Mouse (Mus musculus) C2C12 (cell line): ENCODE results near the gene Fus. TPM values are rescaled to one million over a fixed set of nuclear protein-coding genes. Genes with fewer than 3 reads are reported as not detected.

Experiments used
- H3K27me3 ChIP-seq: one replicate; pipeline ENCODE4 v1.6.1; 2011; ENCODE audit not compliant: control insufficient read depth, insufficient read depth, insufficient read length
- H3K36me3 ChIP-seq: one replicate; pipeline ENCODE4 v1.6.1; 2011; ENCODE audit not compliant: control insufficient read depth, insufficient read depth
- H3K4me3 ChIP-seq: one replicate; pipeline ENCODE4 v1.5.1; 2011; ENCODE audit warnings: mild to moderate bottlenecking, control low read depth; ENCODE audit not compliant: poor library complexity, insufficient read depth, severe bottlenecking
- H3K79me2 ChIP-seq: one replicate; pipeline ENCODE4 v1.6.1; 2011; ENCODE audit not compliant: control insufficient read depth, insufficient read depth
- H3K79me3 ChIP-seq: one replicate; pipeline ENCODE4 v1.6.1; 2011; ENCODE audit warnings: low read depth, control low read depth
- H3ac ChIP-seq: one replicate; pipeline ENCODE3; 2011; ENCODE audit warnings: low read depth; ENCODE audit not compliant: control insufficient read depth, insufficient read length
- CEBPB ChIP-seq: IDR thresholded peaks from one replicate; pipeline ENCODE4 v1.6.1; 2011; ENCODE audit warnings: low read depth, mild to moderate bottlenecking, control low read depth, moderate library complexity
- CTCF ChIP-seq: IDR thresholded peaks from one replicate; pipeline ENCODE4 v1.5.1; 2011; ENCODE audit not compliant: control insufficient read depth, insufficient read depth, insufficient read length
- FOSL1 ChIP-seq: IDR thresholded peaks from one replicate; pipeline ENCODE4 v1.8.0; 2011; ENCODE audit warnings: mild to moderate bottlenecking, low read length; ENCODE audit not compliant: poor library complexity, insufficient read depth, severe bottlenecking
- MAX ChIP-seq: IDR thresholded peaks from one replicate; pipeline ENCODE4 v1.6.1; 2011; ENCODE audit warnings: mild to moderate bottlenecking, control low read depth
- MYOD1 ChIP-seq: IDR thresholded peaks from one replicate; pipeline ENCODE4 v1.6.1; 2011; ENCODE audit warnings: low read depth; ENCODE audit not compliant: control insufficient read depth, insufficient read length
- MYOG ChIP-seq: IDR thresholded peaks from one replicate; pipeline ENCODE4 v1.6.1; 2011; ENCODE audit not compliant: control insufficient read depth, insufficient read length; ENCODE audit errors: extremely low read depth
- USF1 ChIP-seq: IDR thresholded peaks from one replicate; pipeline ENCODE4 v1.6.1; 2011; ENCODE audit warnings: low read depth, mild to moderate bottlenecking, control low read depth, moderate library complexity
- polyA plus RNA-seq: library from polyadenylated mRNA; unstranded; fragments of >200 nt; fragmentation: generic; extraction: Trizol; gene quantifications from one replicate; pipeline ENCODE4 v1.2.1, GENCODE M21; 2012; ENCODE audit warnings: missing spikeins

Gene Fus
- polyA plus RNA-seq, 1 experiment: 468 TPM

DNA sequence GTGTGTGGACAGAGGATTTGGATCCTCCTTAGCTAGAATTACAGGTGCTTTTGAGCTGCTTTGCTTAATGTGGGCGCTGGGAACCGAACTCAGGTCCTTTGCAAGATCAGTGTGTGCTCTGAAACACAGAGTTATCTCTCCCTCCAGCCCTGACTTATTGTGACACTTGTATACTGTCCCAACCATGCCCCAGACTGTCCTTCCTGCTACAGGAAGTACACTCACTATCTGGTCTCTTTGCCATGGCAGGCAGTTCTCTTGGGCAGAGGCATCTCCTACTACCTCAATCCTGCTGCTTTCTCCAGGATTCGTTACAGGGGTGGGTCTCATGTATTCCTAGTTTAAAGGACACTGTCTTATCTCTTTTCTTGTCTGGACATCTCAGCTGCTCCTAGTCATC is 51.0 kb downstream of the Fus start:
- Histone ChIP-seq H3K79me2 (no peaks in the 10 kb centered on the region), H3K79me3 (no peaks in the 10 kb centered on the region), H3ac (no peak overlapping the region), H3K27me3 (no peaks in the 10 kb centered on the region), H3K4me3 (no peak overlapping the region), H3K36me3 (no peaks in the 10 kb centered on the region)
- TF ChIP-seq CEBPB: no peak

DNA sequence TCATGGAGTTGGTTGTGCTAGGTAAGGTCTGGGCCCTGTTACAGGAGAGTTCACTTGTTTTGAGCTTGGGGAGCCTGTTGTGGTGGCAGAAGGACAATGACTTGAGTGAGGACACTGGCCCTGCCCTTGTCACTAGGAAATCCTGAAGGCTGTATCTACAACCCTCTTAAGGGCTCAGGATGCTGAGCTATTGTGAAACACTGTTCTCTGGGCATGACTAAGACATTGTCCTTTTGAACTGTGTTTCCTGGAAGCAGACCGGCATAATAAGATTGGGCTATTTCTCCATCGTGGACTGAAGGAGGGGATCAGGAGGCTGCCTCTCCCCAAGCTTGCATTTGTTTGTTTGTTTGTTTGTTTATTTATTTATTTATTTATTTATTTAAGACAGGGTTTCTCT is 51.9 kb downstream of the Fus start:
- Histone ChIP-seq H3K4me3 (no peak overlapping the region), H3K79me2 (no peaks in the 10 kb centered on the region)
- TF ChIP-seq MYOG (no peak), CEBPB (no peak), CTCF (no peak), MAX (no peak), FOSL1 (no peak), MYOD1 (no peak), USF1 (no peak)

DNA sequence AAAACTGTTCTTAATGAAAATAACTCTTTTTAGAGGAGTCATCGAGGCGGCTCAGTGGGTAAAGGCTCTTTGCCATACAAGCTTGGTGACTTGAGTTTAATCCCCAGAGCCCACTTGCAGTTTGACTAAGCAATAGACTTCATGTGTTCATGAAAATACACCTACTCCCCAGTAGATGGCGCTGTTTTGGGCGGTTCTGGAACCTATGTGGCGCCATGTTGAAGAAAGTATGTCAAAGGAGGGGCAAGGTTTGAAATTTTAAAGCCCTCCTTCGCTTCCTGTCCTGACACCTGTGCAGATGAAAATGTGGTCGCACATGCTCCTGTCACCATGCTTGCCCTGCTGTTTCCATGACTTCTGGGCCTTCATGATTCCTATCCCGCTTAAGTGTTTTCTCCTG is 55.7 kb downstream of the Fus start:
- Histone ChIP-seq H3ac (no peak overlapping the region), H3K79me2 (no peaks in the 10 kb centered on the region), H3K36me3 (no peaks in the 10 kb centered on the region), H3K27me3 (no peaks in the 10 kb centered on the region), H3K4me3 (no peak overlapping the region), H3K79me3 (no peaks in the 10 kb centered on the region)
- no peak for TF ChIP-seq MYOD1

More for the DNA sequence above, 51.9 kb downstream of the Fus start:
- H3K36me3 ChIP-seq: no peaks in the 10 kb centered on the region
- H3K79me3 ChIP-seq: no peaks in the 10 kb centered on the region
- H3K27me3 ChIP-seq: no peaks in the 10 kb centered on the region
- no peak overlapping the region for H3ac ChIP-seq

DNA sequence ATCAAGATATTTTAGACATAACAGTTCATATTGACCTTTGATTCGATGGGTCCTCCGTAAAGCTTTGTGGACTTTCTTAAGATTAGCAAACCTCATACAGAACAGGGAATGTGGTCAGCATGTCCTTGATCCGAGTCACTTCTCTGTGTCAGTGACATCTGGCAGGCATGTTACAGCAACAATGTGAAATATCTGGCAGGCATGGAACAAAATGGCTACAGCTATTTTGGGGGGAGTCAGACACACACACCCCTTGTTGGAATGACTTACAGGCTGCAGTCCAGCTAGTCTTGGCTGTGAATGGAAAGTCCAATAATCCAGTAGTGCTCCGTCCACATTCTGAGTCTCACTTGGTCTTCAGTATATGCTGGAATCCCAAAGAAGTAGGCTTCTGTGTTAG is 56.3 kb downstream of the Fus start:
- no peak for TF ChIP-seq CEBPB
- TF ChIP-seq CTCF: no peak
- no peak for TF ChIP-seq MAX
- no peak for TF ChIP-seq MYOG
- TF ChIP-seq FOSL1: no peak
- no peak for TF ChIP-seq USF1
- TF ChIP-seq MYOD1: no peak
- no peaks in the 10 kb centered on the region for H3K79me3 ChIP-seq
- no peaks in the 10 kb centered on the region for H3K79me2 ChIP-seq
- H3K4me3 ChIP-seq: no peak overlapping the region
- H3K27me3 ChIP-seq: no peaks in the 10 kb centered on the region
- H3K36me3 ChIP-seq: no peaks in the 10 kb centered on the region
- no peak overlapping the region for H3ac ChIP-seq

DNA sequence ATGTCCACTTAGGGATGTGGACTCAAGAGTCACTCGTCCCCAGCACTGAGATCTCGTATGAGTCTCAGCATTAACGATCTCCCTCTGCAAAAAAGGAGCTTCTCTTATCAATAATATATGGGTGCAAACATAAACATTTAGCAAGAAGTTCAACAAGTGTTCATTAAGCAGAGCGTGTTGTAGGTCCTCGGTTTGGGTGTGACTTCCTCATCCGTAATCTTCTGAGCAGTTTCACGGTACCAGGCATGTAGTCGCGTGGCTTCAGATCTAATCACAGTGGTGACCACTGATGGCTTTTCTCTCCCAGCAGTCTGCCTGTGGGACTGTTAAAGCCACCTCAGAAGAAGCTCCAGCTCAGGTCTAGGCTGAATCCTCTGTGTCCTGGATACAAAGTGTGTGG is 57.1 kb downstream of the Fus start:
- Histone ChIP-seq H3K4me3 (no peak overlapping the region), H3K79me3 (no peaks in the 10 kb centered on the region), H3K27me3 (no peaks in the 10 kb centered on the region), H3ac (no peak overlapping the region), H3K79me2 (no peaks in the 10 kb centered on the region), H3K36me3 (no peaks in the 10 kb centered on the region)
- no peak for TF ChIP-seq MYOD1
- TF ChIP-seq CTCF: no peak
- no peak for TF ChIP-seq USF1
- no peak for TF ChIP-seq FOSL1
- no peak for TF ChIP-seq MAX
- TF ChIP-seq MYOG: no peak
- no peak for TF ChIP-seq CEBPB

DNA sequence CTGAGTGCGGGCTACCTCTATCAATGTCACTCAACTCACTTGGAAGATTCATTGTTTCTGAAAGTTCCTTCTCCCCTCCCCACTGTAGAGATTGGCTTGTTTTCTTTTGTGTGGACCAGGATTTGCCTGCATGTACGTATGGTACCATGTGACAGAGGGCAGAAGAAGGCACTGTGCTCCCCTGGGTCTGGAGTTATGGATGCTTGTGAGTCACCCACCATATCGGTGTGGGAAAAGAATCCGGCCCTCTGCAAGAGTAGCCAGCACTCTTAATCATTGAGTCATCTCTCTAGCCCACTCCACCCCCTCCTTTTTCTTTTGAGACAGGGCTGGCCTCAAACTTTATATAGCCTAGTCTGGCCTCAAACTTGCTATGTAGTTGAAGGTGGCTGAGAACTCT is 57.7 kb downstream of the Fus start:
- H3K79me2 ChIP-seq: no peaks in the 10 kb centered on the region
- no peaks in the 10 kb centered on the region for H3K36me3 ChIP-seq
- H3K27me3 ChIP-seq: no peaks in the 10 kb centered on the region
- H3K79me3 ChIP-seq: no peaks in the 10 kb centered on the region
- TF ChIP-seq USF1: peak; percentile 65
- no peak for TF ChIP-seq FOSL1
- no peak overlapping the region for H3K4me3 ChIP-seq
- no peak overlapping the region for H3ac ChIP-seq

DNA sequence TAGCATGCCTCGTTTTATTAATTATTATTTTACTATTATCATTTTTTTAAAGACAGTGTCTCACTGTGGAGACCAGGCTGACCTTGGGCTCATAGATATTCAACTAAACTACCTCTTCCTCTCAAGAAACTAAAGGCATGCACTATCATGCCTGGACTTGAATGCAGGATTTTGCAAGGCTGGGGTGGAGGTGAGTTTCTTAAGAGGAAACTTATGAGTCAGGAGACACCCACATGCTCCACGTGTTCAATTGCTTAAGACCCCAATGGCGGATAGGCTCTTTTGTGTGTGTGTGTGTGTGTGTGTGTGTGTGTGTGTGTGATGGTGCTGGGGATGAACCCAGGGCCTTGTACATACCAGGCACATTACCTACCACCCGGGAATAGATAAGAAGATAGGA is 58.1 kb downstream of the Fus start:
- Histone ChIP-seq H3ac (no peak overlapping the region), H3K27me3 (no peaks in the 10 kb centered on the region), H3K79me2 (no peaks in the 10 kb centered on the region), H3K4me3 (no peak overlapping the region), H3K79me3 (no peaks in the 10 kb centered on the region), H3K36me3 (no peaks in the 10 kb centered on the region)
- TF ChIP-seq USF1 (peak; percentile 42), MYOG (no peak)
